Mouse (Mus musculus): ENCODE results near the gene Bnipl. TPM values are rescaled to one million over a fixed set of nuclear protein-coding genes. Genes with fewer than 3 reads are reported as not detected.
A peak's percentile ranks its signal among the peaks of the same experiment; 100 is the strongest.

Bnipl gene
- polyA plus RNA-seq, 1 experiment from 2014 or later, result 9.2 TPM

- Histone ChIP-seq H3K27ac (ENCODE audit: low read length) (no peak overlapping the region), H3K36me3 (ENCODE audit: control insufficient read depth, insufficient read depth, low read length) (peaks cover 46% of the 10 kb centered on the region), H3K27me3 (ENCODE audit: control insufficient read depth, insufficient read depth, low read length) (no peaks in the 10 kb centered on the region), H3K9me3 (replicated peaks; ENCODE audit: control insufficient read depth, low read length) (no peaks in the 10 kb centered on the region), H3K4me1 (ENCODE audit: control insufficient read depth, insufficient read depth, low read length) (peaks cover 20% of the 10 kb centered on the region), H3K9ac (ENCODE audit: low read length) (no peak overlapping the region), H3K4me2 (ENCODE audit: low read depth, low read length) (no peak overlapping the region), H3K4me3 (replicated peaks; ENCODE audit: low read length) (no peak overlapping the region)
- WGBS, result 86% methylated on average over 23 of the region's 23 CpGs
- no peak for ATAC-seq (ENCODE audit: insufficient read depth, low FRiP score)
These were observed 15.3 kb downstream of the Bnipl start for GRCm38 (mm10) chr3:95235386-95236301.

DNA sequence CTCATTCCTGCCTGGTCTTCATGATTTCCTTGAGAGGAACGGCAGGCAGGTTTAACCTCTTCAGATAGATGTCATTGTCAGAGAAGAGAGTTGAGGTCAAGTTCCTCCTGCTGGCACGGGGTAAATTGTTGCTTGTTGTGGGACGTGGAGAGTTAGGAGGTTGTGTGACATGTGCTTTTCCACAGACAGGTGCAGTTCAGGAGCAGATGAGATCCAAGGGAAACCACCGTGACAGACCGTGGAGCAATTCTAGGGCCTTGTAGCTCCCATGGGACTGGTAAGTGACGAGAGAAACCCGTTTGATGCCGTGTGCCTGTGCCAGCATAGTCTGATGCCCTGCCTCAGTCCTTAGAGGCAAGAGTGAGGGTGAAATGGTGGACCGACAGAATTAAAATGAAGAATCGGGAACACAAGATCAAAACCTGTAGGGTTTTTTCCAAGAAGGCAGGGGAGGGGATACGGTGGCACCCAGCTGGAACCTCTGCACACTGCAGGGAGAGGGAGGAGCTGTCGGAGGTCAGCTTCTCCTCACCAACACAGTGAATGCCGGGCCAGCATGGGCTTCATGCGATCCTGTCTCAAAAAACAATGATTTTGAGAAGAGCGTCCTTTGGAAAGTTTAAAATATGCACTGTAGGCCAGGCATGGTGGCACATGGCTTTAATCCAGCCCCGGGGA lies 17.6 kb downstream of the Bnipl start:
- ATAC-seq (ENCODE audit: insufficient read depth, low FRiP score), result no peak
- Histone ChIP-seq H3K27me3 (ENCODE audit: control insufficient read depth, insufficient read depth, low read length) (no peaks in the 10 kb centered on the region), H3K4me3 (replicated peaks; ENCODE audit: low read length) (no peak overlapping the region), H3K27ac (ENCODE audit: low read length) (peak overlapping the region; percentile 15; the same call in 1 of the 2 replicates), H3K4me2 (ENCODE audit: low read depth, low read length) (no peak overlapping the region), H3K9me3 (replicated peaks; ENCODE audit: control insufficient read depth, low read length) (no peaks in the 10 kb centered on the region), H3K4me1 (ENCODE audit: control insufficient read depth, insufficient read depth, low read length) (peaks cover 28% of the 10 kb centered on the region), H3K36me3 (ENCODE audit: control insufficient read depth, insufficient read depth, low read length) (peaks cover 46% of the 10 kb centered on the region), H3K9ac (ENCODE audit: low read length) (no peak overlapping the region)
- 89% methylated on average over 16 of the region's 16 CpGs for WGBS

- Histone ChIP-seq H3K36me3 (ENCODE audit: control insufficient read depth, insufficient read depth, low read length) (peaks cover 42% of the 10 kb centered on the region), H3K9ac (ENCODE audit: low read length) (no peak overlapping the region), H3K4me3 (replicated peaks; ENCODE audit: low read length) (no peak overlapping the region), H3K27ac (ENCODE audit: low read length) (peak overlapping the region; percentile 15; the same call in 1 of the 2 replicates), H3K4me2 (ENCODE audit: low read depth, low read length) (no peak overlapping the region), H3K9me3 (replicated peaks; ENCODE audit: control insufficient read depth, low read length) (no peaks in the 10 kb centered on the region), H3K27me3 (ENCODE audit: control insufficient read depth, insufficient read depth, low read length) (no peaks in the 10 kb centered on the region), H3K4me1 (ENCODE audit: control insufficient read depth, insufficient read depth, low read length) (peaks cover 28% of the 10 kb centered on the region)
- no peak for ATAC-seq (ENCODE audit: insufficient read depth, low FRiP score)
- 67% methylated on average over 7 of the region's 7 CpGs for WGBS
These were observed 18.2 kb downstream of the Bnipl start for GRCm38 (mm10) chr3:95232771-95233170.

GRCm38 (mm10) chr3:95231298-95232221 lies 19.4 kb downstream of the Bnipl start, which contains the start of gene Mllt11:
TSS of gene Mllt11 (minus strand) at chr3:95232171.
- no peak for ATAC-seq (ENCODE audit: insufficient read depth, low FRiP score)
- H3K9ac ChIP-seq (ENCODE audit: low read length), result peak within 1 kb of the TSS; percentile 98
- peak within 1 kb of the TSS; percentile 99 for H3K27ac ChIP-seq (ENCODE audit: low read length)
- no peaks in the 10 kb centered on the region for H3K27me3 ChIP-seq (ENCODE audit: control insufficient read depth, insufficient read depth, low read length)
- H3K9me3 ChIP-seq (replicated peaks; ENCODE audit: control insufficient read depth, low read length), result no peaks in the 10 kb centered on the region
- peak within 1 kb of the TSS; percentile 88 for H3K4me2 ChIP-seq (ENCODE audit: low read depth, low read length)
- peaks cover 42% of the 10 kb centered on the region for H3K36me3 ChIP-seq (ENCODE audit: control insufficient read depth, insufficient read depth, low read length)
- peak within 1 kb of the TSS; percentile 89 for H3K4me3 ChIP-seq (replicated peaks; ENCODE audit: low read length)
- peaks cover 36% of the 10 kb centered on the region for H3K4me1 ChIP-seq (ENCODE audit: control insufficient read depth, insufficient read depth, low read length)
- 71% methylated on average over 13 of the region's 13 CpGs for WGBS

- peaks cover 35% of the 10 kb centered on the region for H3K36me3 ChIP-seq (ENCODE audit: control insufficient read depth, insufficient read depth, low read length)
- H3K9ac ChIP-seq (ENCODE audit: low read length), result peak overlapping the region; percentile 98
- H3K4me3 ChIP-seq (replicated peaks; ENCODE audit: low read length), result peak overlapping the region; percentile 89
- H3K27me3 ChIP-seq (ENCODE audit: control insufficient read depth, insufficient read depth, low read length), result no peaks in the 10 kb centered on the region
- peaks cover 38% of the 10 kb centered on the region for H3K4me1 ChIP-seq (ENCODE audit: control insufficient read depth, insufficient read depth, low read length)
- ATAC-seq (ENCODE audit: insufficient read depth, low FRiP score), result no peak
- WGBS, result 37% methylated on average over 8 of the region's 8 CpGs
- H3K4me2 ChIP-seq (ENCODE audit: low read depth, low read length), result peak overlapping the region; percentile 88
- peak overlapping the region; percentile 99 for H3K27ac ChIP-seq (ENCODE audit: low read length)
- H3K9me3 ChIP-seq (replicated peaks; ENCODE audit: control insufficient read depth, low read length), result no peaks in the 10 kb centered on the region
These were observed 20.3 kb downstream of the Bnipl start for GRCm38 (mm10) chr3:95230495-95231297.

DNA sequence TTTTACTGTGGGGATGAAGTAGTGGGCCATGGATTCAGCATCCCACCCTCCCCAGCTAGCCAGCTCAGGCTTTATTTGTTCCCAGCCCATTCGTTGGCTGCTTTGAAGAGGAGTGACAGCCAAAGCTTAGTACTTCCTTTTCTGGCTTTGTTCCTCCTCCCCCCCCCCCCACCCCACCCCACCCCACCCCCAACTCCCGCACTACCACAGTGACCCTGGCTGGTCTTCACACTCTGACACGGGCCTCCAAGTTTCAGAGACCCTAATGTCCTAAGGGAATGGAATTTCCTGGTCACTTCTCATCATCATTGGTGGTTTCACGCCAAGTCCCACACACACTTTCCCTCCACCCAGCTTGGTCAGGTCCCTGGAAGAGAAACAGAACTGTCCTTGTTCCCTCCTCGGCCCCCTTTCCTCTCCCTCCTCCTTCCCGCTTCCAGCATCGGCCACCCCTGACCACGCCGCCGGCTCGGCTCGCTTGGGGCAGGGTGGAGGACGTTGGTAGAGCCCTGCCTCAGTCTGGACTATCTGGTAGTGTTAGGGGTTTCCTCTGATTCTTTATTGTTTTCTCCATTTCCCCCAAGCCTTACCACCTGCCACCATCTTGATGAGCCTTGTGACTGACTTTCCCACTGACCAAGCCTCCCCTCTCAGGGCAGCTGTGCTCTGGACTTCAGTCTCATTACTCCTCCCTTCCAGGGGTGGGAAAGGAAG lies 21.1 kb downstream of the Bnipl start:
- H3K4me3 ChIP-seq (replicated peaks; ENCODE audit: low read length), result peak overlapping the region; percentile 89
- peaks cover 30% of the 10 kb centered on the region for H3K36me3 ChIP-seq (ENCODE audit: control insufficient read depth, insufficient read depth, low read length)
- WGBS, result 0% methylated on average over 13 of the region's 13 CpGs
- H3K4me2 ChIP-seq (ENCODE audit: low read depth, low read length), result peak overlapping the region; percentile 88
- H3K9ac ChIP-seq (ENCODE audit: low read length), result peak overlapping the region; percentile 98
- no peaks in the 10 kb centered on the region for H3K9me3 ChIP-seq (replicated peaks; ENCODE audit: control insufficient read depth, low read length)
- no peaks in the 10 kb centered on the region for H3K27me3 ChIP-seq (ENCODE audit: control insufficient read depth, insufficient read depth, low read length)
- peak; percentile 27; the same call in 1 of the 2 replicates for ATAC-seq (ENCODE audit: insufficient read depth, low FRiP score)
- H3K27ac ChIP-seq (ENCODE audit: low read length), result peak overlapping the region; percentile 99
- H3K4me1 ChIP-seq (ENCODE audit: control insufficient read depth, insufficient read depth, low read length), result peaks cover 38% of the 10 kb centered on the region

DNA sequence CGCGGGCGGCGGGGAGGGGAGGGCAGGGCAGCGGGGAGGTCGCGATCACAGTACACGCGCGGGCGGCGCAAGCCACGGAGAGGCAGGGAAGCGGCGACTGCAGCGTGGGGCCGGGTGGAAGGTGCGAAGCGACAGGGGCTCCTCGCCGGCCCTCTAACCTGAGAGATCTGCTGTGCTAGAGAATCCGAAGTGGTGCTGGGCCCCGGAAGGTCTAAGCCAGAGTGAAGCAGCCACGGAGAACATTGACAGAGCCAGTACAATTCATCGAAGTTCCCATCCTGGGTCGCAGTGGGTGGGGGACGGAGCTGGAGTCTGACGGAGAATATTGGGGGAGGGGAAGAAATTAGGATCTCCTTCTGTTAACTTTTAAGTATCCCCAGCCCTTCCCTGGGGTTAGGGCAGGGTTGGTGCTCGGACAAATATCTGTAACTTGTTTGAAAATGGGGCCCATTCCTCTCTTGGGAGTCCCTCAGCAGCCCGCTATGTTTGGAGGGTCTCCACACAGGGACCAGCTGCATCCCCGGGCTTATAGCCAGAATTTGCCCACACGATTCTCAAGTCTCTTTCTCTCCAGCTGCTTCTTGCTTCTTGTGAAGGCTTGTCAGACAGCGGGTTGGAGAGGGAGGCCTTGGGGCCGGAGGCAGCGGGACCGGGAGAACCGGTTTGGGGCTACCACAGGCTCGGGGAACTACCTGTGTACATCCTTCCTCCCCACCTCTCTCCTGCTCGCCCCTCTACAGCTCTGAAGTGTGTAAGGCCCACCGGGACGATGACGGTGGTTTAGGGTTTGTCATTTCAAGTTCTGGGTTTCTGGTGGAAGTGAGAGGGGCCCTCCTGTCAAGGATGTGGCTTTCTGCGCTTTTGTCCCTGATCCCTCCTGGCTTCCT lies 21.9 kb downstream of the Bnipl start:
- Histone ChIP-seq H3K36me3 (ENCODE audit: control insufficient read depth, insufficient read depth, low read length) (peaks cover 22% of the 10 kb centered on the region), H3K27me3 (ENCODE audit: control insufficient read depth, insufficient read depth, low read length) (no peaks in the 10 kb centered on the region), H3K27ac (ENCODE audit: low read length) (peak overlapping the region; percentile 99), H3K4me3 (replicated peaks; ENCODE audit: low read length) (peak overlapping the region; percentile 89), H3K9me3 (replicated peaks; ENCODE audit: control insufficient read depth, low read length) (no peaks in the 10 kb centered on the region), H3K9ac (ENCODE audit: low read length) (peak overlapping the region; percentile 98), H3K4me2 (ENCODE audit: low read depth, low read length) (peak overlapping the region; percentile 88), H3K4me1 (ENCODE audit: control insufficient read depth, insufficient read depth, low read length) (peaks cover 41% of the 10 kb centered on the region)
- under 1% methylated on average over 43 of the region's 43 CpGs for WGBS
- ATAC-seq (ENCODE audit: insufficient read depth, low FRiP score), result peak; percentile 18
